Mouse (Mus musculus) naive thymus-derived CD4-positive, alpha-beta T cell, adult 5 months (primary cell): ENCODE measurements around the gene Dnah7c. TPM values are rescaled to one million over a fixed set of nuclear protein-coding genes. Genes with fewer than 3 reads are reported as not detected.

Experiments used
- polyA plus RNA-seq: library from polyadenylated mRNA; unstranded; fragments of 100-300 nt; shearing (Covaris generic); gene quantifications from one replicate; pipeline ENCODE4 v1.2.1, GENCODE M21; 2017

Gene Dnah7c
- polyA plus RNA-seq: 0.35 TPM

GRCm38 (mm10) chr1:46425137-46425925, at the start of gene Dnah7c:
Dnah7c (plus strand) TSS chr1:46425592.

